Mouse (Mus musculus): ENCODE data around the gene Frmd4a. TPM values are rescaled to one million over a fixed set of nuclear protein-coding genes. Genes with fewer than 3 reads are reported as not detected.
"Not testable (repeated sequence)": the region's sequence is repeated elsewhere in the genome, so short reads cannot be mapped to it uniquely, and the experiment has no call there.

The Frmd4a gene
- polyA plus RNA-seq, 1 experiment from 2014 or later: 28.8 TPM

DNA sequence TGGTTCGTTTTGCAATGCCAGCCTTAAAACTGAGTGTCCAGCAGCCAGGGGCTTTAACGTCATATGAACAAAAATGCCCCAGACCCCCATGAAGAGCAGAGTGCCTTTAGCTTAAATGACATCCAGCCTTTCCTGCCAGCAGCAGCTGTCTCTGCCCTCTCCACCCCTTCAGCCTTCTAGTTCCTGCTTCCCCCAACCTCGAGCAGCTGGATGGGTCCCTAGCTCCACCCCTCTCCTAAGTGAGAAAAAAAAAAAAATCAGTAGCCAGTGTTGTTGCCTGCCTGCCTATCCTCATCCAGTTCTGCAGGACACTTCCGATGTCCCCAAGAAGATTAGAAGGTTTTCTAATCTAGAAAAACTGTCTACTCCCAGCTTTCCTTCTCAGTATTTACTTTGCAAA lies 539.5 kb downstream of the Frmd4a start:
- H3K4me2 ChIP-seq: no peak overlapping the region
- no peak for ATAC-seq (replicated peaks; ENCODE audit: insufficient number of reproducible peaks, low FRiP score, low TSS enrichment)
- 20% methylated on average over 4 of the region's 4 CpGs for WGBS (ENCODE audit: insufficient replicate concordance)
- H3K9me3 ChIP-seq (replicated peaks; ENCODE audit: control insufficient read depth, low read length): no peaks in the 10 kb centered on the region
- no peaks in the 10 kb centered on the region for H3K36me3 ChIP-seq (ENCODE audit: control insufficient read depth, insufficient read depth, low read length)
- peaks cover 48% of the 10 kb centered on the region for H3K4me1 ChIP-seq (ENCODE audit: control insufficient read depth, insufficient read depth, low read length)
- H3K27ac ChIP-seq (ENCODE audit: low read depth, low read length): no peak overlapping the region
- H3K4me3 ChIP-seq (ENCODE audit: low read depth, low read length): no peak overlapping the region
- H3K27me3 ChIP-seq (ENCODE audit: control insufficient read depth, insufficient read depth, low read length): no peaks in the 10 kb centered on the region
- no peak overlapping the region for H3K9ac ChIP-seq (ENCODE audit: low read depth, low read length)

DNA sequence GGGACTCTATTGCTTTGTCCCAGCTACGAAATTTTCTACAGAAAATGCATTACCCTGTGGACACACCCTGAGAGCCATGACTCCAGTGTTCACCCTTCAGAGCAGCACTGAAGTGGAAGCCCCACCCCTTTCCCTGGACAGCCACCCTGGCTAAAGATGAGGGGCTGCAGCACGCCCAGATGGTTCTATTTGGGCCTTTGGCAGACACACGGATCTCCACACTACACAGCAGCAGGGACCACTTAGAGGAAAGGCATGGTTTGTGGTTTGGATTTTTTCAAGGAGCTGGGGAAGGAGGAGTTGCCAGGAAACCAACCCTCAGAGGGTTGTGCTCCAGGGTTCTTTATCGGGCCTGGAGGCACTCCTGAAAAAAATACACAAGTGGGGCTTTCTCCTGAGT lies 539.9 kb downstream of the Frmd4a start:
- no peak for ATAC-seq (replicated peaks; ENCODE audit: insufficient number of reproducible peaks, low FRiP score, low TSS enrichment)
- Histone ChIP-seq H3K9me3 (replicated peaks; ENCODE audit: control insufficient read depth, low read length) (no peaks in the 10 kb centered on the region), H3K4me3 (ENCODE audit: low read depth, low read length) (no peak overlapping the region), H3K9ac (ENCODE audit: low read depth, low read length) (no peak overlapping the region), H3K4me1 (ENCODE audit: control insufficient read depth, insufficient read depth, low read length) (peaks cover 52% of the 10 kb centered on the region), H3K4me2 (no peak overlapping the region), H3K36me3 (ENCODE audit: control insufficient read depth, insufficient read depth, low read length) (no peaks in the 10 kb centered on the region), H3K27me3 (ENCODE audit: control insufficient read depth, insufficient read depth, low read length) (no peaks in the 10 kb centered on the region), H3K27ac (ENCODE audit: low read depth, low read length) (no peak overlapping the region)
- WGBS (ENCODE audit: insufficient replicate concordance): 36% methylated on average over 4 of the region's 4 CpGs

DNA sequence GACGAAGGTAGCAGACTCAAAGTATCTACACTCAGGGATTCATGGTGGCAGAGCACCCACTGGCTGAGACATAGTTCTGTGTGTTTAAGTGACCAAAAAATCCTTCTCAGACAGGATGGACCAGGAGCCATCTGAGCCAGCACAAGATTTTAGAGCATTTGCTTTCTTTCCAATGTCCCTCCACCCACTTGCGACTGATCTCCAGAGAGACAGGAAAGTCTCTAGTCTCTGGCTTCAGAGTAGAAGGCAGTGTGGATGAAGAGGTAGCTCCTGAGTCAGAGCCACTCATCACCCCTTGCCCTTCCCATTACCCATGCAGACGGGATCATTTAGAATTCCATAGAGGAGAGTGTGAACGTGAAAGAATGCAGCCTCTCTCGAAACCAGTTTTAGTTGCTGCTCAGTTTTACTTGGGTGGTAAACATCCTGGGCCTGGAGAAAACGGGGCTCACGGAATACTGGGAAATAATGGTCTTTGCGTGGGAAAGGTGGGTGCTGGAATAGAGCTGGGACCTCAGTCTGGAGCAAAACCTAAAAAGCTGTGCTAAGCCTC lies 541.2 kb downstream of the Frmd4a start:
- Histone ChIP-seq H3K27ac (ENCODE audit: low read depth, low read length) (peak overlapping the region; percentile 95), H3K9me3 (replicated peaks; ENCODE audit: control insufficient read depth, low read length) (no peaks in the 10 kb centered on the region), H3K36me3 (ENCODE audit: control insufficient read depth, insufficient read depth, low read length) (no peaks in the 10 kb centered on the region), H3K4me3 (ENCODE audit: low read depth, low read length) (peak overlapping the region; percentile 54), H3K27me3 (ENCODE audit: control insufficient read depth, insufficient read depth, low read length) (no peaks in the 10 kb centered on the region), H3K9ac (ENCODE audit: low read depth, low read length) (peak overlapping the region; percentile 80), H3K4me1 (ENCODE audit: control insufficient read depth, insufficient read depth, low read length) (peaks cover 57% of the 10 kb centered on the region), H3K4me2 (peak overlapping the region; percentile 86)
- 11% methylated on average over 8 of the region's 8 CpGs for WGBS (ENCODE audit: insufficient replicate concordance)
- ATAC-seq (replicated peaks; ENCODE audit: insufficient number of reproducible peaks, low FRiP score, low TSS enrichment): no peak

DNA sequence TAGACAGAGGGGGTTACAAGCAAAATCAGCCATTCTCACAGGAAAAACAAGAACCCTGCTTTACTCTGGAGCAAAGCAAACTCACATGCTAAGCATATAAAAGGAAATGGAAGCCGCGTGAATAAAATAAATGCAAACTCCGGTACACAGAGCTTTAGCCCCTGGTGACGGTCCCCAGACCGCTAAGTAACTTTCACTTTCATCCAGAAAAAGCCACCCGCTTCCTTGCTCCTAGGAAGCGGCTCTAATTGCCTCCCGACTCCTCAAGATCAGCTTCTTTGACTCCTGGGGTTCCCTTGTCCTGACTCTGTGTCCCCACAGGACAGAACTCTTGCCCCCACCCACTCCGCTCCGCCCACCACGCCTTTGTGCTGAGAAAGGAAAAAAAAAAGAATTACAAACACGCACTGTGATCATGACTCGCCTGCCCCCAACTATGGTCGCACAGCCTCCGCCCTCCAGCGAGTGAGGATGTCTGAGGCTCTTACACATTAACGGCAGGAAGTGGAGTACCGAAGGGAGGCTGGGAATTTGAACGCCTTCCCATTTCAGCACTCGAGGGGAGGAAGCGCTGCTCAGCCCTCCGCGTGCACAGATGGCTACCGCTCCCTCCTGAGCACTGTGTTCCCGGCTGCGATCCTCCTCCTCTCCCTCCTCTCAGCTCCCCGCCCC lies 541.8 kb downstream of the Frmd4a start:
- no peaks in the 10 kb centered on the region for H3K36me3 ChIP-seq (ENCODE audit: control insufficient read depth, insufficient read depth, low read length)
- peak overlapping the region; percentile 80 for H3K9ac ChIP-seq (ENCODE audit: low read depth, low read length)
- H3K4me1 ChIP-seq (ENCODE audit: control insufficient read depth, insufficient read depth, low read length): peaks cover 58% of the 10 kb centered on the region
- 1% methylated on average over 27 of the region's 27 CpGs for WGBS (ENCODE audit: insufficient replicate concordance)
- no peaks in the 10 kb centered on the region for H3K9me3 ChIP-seq (replicated peaks; ENCODE audit: control insufficient read depth, low read length)
- H3K27me3 ChIP-seq (ENCODE audit: control insufficient read depth, insufficient read depth, low read length): no peaks in the 10 kb centered on the region
- H3K4me3 ChIP-seq (ENCODE audit: low read depth, low read length): peak overlapping the region; percentile 54
- peak overlapping the region; percentile 86 for H3K4me2 ChIP-seq
- peak overlapping the region; percentile 95 for H3K27ac ChIP-seq (ENCODE audit: low read depth, low read length)
- peak; percentile 70 for ATAC-seq (replicated peaks; ENCODE audit: insufficient number of reproducible peaks, low FRiP score, low TSS enrichment)

DNA sequence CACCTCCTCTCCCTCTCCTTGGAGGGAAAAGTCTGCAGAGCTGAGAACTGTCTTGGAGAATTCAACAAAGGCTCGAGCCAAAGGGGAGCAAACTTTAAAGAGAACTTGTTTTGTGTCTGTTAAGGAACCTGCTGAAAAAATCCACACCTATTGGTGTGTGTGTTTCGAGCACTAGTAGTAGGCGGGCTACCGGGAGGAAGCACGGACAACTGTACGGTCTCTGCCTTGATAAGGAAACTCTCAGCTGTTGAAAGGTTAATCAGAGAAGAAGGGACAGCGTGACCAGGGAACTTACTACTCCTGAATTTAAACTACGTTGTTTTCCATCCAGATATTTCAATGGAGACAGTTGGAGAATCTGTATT lies 542.3 kb downstream of the Frmd4a start:
- H3K4me3 ChIP-seq (ENCODE audit: low read depth, low read length): peak overlapping the region; percentile 54
- H3K36me3 ChIP-seq (ENCODE audit: control insufficient read depth, insufficient read depth, low read length): no peaks in the 10 kb centered on the region
- H3K9me3 ChIP-seq (replicated peaks; ENCODE audit: control insufficient read depth, low read length): no peaks in the 10 kb centered on the region
- no peaks in the 10 kb centered on the region for H3K27me3 ChIP-seq (ENCODE audit: control insufficient read depth, insufficient read depth, low read length)
- H3K27ac ChIP-seq (ENCODE audit: low read depth, low read length): peak overlapping the region; percentile 95
- H3K4me2 ChIP-seq: peak overlapping the region; percentile 86
- peak; percentile 55; the same call in 1 of the 2 replicates for ATAC-seq (replicated peaks; ENCODE audit: insufficient number of reproducible peaks, low FRiP score, low TSS enrichment)
- peak overlapping the region; percentile 80 for H3K9ac ChIP-seq (ENCODE audit: low read depth, low read length)
- H3K4me1 ChIP-seq (ENCODE audit: control insufficient read depth, insufficient read depth, low read length): peaks cover 58% of the 10 kb centered on the region
- WGBS (ENCODE audit: insufficient replicate concordance): under 1% methylated on average over 8 of the region's 8 CpGs

DNA sequence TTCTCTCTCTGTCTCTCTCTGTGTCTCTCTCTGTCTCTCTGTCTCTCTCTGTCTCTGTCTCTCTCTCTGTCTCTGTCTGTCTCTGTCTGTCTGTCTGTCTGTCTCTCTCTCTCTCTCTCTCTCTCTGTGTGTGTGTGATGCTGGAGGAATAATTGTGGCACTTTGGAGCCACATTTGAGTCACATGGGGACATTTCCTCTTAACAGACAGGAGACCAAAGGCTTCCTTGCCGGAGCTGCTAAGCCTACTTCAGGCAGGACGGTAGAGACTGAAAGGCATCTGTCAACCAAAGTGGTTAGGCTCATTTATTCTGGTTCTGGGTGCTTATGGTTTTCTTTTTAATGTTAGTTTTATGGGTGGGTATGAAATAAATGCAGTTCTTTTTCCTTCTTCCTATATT lies 543.0 kb downstream of the Frmd4a start:
- Histone ChIP-seq H3K27ac (ENCODE audit: low read depth, low read length) (peak overlapping the region; percentile 75; the same call in 1 of the 2 replicates), H3K4me3 (ENCODE audit: low read depth, low read length) (peak overlapping the region; percentile 54), H3K4me1 (ENCODE audit: control insufficient read depth, insufficient read depth, low read length) (peaks cover 53% of the 10 kb centered on the region), H3K9ac (ENCODE audit: low read depth, low read length) (peak overlapping the region; percentile 80), H3K4me2 (peak overlapping the region; percentile 86)
- ATAC-seq (replicated peaks; ENCODE audit: insufficient number of reproducible peaks, low FRiP score, low TSS enrichment); H3K27me3 ChIP-seq (ENCODE audit: control insufficient read depth, insufficient read depth, low read length); H3K9me3 ChIP-seq (replicated peaks; ENCODE audit: control insufficient read depth, low read length); H3K36me3 ChIP-seq (ENCODE audit: control insufficient read depth, insufficient read depth, low read length): not testable (repeated sequence)
- 8% methylated on average over 2 of the region's 2 CpGs for WGBS (ENCODE audit: insufficient replicate concordance)

DNA sequence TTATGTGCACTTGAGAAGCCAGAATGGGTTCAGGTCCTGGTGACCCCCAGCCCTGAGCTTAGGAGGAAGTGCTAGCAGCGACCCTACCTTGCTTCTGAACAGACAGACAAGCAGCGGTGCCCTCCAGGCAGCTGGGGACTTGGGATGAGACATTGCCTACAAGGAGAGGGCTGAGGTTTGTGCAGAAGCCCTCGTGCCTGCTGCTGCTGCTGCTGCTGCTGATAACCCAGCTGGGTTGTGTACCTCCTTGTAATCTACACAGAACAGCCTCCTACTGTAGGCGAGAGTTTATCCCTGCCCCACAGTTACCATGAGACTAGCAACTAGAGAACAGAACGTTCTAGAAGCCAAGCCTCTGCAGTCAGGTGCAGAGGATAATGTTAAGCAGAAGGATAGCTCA lies 543.7 kb downstream of the Frmd4a start:
- Histone ChIP-seq H3K4me1 (ENCODE audit: control insufficient read depth, insufficient read depth, low read length) (peaks cover 46% of the 10 kb centered on the region), H3K9me3 (replicated peaks; ENCODE audit: control insufficient read depth, low read length) (no peaks in the 10 kb centered on the region), H3K36me3 (ENCODE audit: control insufficient read depth, insufficient read depth, low read length) (peaks cover 4% of the 10 kb centered on the region), H3K4me3 (ENCODE audit: low read depth, low read length) (peak overlapping the region; percentile 54), H3K9ac (ENCODE audit: low read depth, low read length) (peak overlapping the region; percentile 80), H3K27me3 (ENCODE audit: control insufficient read depth, insufficient read depth, low read length) (no peaks in the 10 kb centered on the region), H3K4me2 (peak overlapping the region; percentile 86), H3K27ac (ENCODE audit: low read depth, low read length) (peak overlapping the region; percentile 75)
- ATAC-seq (replicated peaks; ENCODE audit: insufficient number of reproducible peaks, low FRiP score, low TSS enrichment): peak; percentile 87
- WGBS (ENCODE audit: insufficient replicate concordance): 10% methylated on average over 5 of the region's 5 CpGs

DNA sequence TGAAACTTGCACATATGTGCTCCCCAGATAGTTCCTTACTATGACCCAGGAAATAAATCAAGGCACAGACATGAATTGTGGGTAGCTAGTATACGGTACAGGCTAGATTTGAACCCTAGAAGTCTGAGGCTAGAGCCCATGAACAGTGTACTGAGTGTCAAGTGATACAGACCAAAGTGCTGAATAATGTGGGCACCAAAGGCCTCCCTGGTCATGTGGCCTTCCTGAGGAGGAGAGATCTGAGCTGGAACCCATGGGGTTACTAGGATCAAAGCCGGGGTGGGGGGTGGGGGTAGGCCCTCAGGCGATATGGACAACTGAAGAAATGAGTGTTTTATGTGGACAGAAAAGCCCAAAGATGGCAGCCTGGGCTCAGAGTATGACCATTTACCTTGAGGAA lies 544.9 kb downstream of the Frmd4a start:
- Histone ChIP-seq H3K4me2 (peak overlapping the region; percentile 86), H3K4me3 (ENCODE audit: low read depth, low read length) (peak overlapping the region; percentile 54), H3K9ac (ENCODE audit: low read depth, low read length) (peak overlapping the region; percentile 3; the same call in 1 of the 2 replicates), H3K9me3 (replicated peaks; ENCODE audit: control insufficient read depth, low read length) (no peaks in the 10 kb centered on the region), H3K36me3 (ENCODE audit: control insufficient read depth, insufficient read depth, low read length) (peaks cover 12% of the 10 kb centered on the region), H3K27ac (ENCODE audit: low read depth, low read length) (0 out of 2 replicates have a peak overlapping the region, but pooled peaks have one; percentile 75), H3K27me3 (ENCODE audit: control insufficient read depth, insufficient read depth, low read length) (no peaks in the 10 kb centered on the region), H3K4me1 (ENCODE audit: control insufficient read depth, insufficient read depth, low read length) (peaks cover 37% of the 10 kb centered on the region)
- WGBS (ENCODE audit: insufficient replicate concordance): 76% methylated on average over 3 of the region's 3 CpGs
- ATAC-seq (replicated peaks; ENCODE audit: insufficient number of reproducible peaks, low FRiP score, low TSS enrichment): no peak; the same call in 1 of the 2 replicates
